Mouse (Mus musculus) frontal cortex, postnatal 14 days (tissue): ENCODE data around the gene Cdc16.

Experiments
- DNase-seq, 2 experiments: peaks; one replicate each; pipeline ENCODE4 v3.0.0; 2022; ENCODE audit warnings: low spot score in 2 of 2

Gene Cdc16

GRCm38 (mm10) chr8:13799566-13799965 is 42.1 kb downstream of the Cdc16 start:
- no peak for DNase-seq

- no peak for DNase-seq
Observed at GRCm38 (mm10) chr8:13828598-13829172, 71.2 kb downstream of the Cdc16 start.
